Mouse (Mus musculus): ENCODE results near the gene Ghrhr. TPM values are rescaled to one million over a fixed set of nuclear protein-coding genes. Genes with fewer than 3 reads are reported as not detected.

The Ghrhr gene
- polyA plus RNA-seq, 1 experiment from 2014 or later, result not detected

- H3K4me2 ChIP-seq (replicated peaks), result no peak overlapping the region
- peak; percentile 85 for ATAC-seq (ENCODE audit: low FRiP score)
- H3K27ac ChIP-seq, result peak overlapping the region; percentile 83
These were observed 58.3 kb downstream of the Ghrhr start for GRCm38 (mm10) chr6:55434360-55434759.

DNA sequence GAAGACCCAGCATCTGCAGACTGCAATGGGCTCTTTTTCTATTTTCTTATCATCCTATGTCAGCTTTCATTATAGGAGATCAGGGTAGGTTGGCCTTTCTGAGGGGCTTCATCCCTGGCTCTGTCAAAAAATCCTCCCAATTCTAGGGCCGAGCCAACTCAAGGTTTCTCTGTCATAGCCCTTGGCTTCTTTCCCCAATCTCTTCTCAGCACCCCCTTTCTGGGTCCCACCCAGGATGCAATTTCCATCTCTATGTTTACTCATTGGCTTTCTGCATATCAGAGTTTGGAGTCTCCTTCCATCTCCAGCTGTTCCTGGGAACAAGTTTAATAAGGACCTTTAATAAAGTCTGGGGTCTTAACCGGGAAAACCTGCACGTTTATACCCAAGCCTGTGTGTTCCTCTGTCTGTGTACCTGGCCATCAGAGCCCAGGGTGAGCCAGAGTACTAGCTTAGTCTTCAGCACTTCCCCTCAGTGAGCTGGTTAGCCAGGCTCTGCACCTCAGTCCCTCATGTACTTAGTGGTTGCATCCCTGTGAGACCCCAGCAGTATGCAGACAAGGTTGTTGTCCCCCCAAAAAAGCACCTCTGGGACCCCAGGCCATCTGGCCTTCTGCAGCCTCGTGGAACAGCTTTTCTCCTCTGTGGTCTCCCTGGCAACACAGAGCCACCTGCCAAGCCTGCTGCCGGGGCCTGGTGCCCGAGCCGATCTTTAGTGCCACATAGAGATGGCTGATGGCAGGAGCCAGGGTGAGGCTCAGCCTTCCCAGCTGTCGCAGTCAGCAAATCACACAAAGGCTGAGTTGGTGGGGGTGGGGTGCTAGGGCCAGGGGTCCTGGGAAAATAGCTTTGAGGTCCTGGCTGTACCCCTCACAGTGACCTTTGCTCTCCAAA, 59.4 kb downstream of the Ghrhr start:
- ATAC-seq (ENCODE audit: low FRiP score), result peak; percentile 79
- peak overlapping the region; percentile 83 for H3K27ac ChIP-seq
- H3K9ac ChIP-seq, result no peak overlapping the region
- no peaks in the 10 kb centered on the region for H3K27me3 ChIP-seq
- 35% methylated on average over 8 of the region's 8 CpGs for WGBS
- no peak overlapping the region for H3K4me3 ChIP-seq
- peaks cover 27% of the 10 kb centered on the region for H3K4me1 ChIP-seq
- no peaks in the 10 kb centered on the region for H3K36me3 ChIP-seq
- H3K9me3 ChIP-seq (replicated peaks), result no peaks in the 10 kb centered on the region
- no peak overlapping the region for H3K4me2 ChIP-seq (replicated peaks)

More at GRCm38 (mm10) chr6:55434360-55434759, 58.3 kb downstream of the Ghrhr start:
- H3K9me3 ChIP-seq (replicated peaks), result no peaks in the 10 kb centered on the region
- H3K4me3 ChIP-seq, result no peak overlapping the region
- H3K9ac ChIP-seq, result no peak overlapping the region
- H3K36me3 ChIP-seq, result no peaks in the 10 kb centered on the region
- WGBS, result 10% methylated on average over 3 of the region's 3 CpGs
- H3K27me3 ChIP-seq, result no peaks in the 10 kb centered on the region
- peaks cover 27% of the 10 kb centered on the region for H3K4me1 ChIP-seq

DNA sequence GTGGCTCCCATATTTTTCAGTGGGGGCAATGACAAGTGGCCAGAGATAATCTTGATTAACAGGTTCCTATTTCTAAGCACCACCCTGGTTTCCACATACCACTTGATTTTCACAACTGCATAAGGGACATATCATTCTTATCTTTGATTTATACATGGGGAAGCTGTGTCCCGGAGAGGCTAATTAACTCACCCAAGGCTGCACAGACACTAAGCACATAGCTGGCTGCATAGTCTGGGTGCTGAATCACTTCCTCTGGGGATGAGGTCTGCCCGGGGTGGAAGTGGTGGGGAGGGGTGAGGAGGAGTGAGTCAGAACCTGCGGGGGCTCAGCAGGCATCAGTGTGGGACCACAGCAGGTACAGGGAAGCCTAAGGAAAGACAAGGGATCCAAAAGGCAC, 61.8 kb downstream of the Ghrhr start:
- Histone ChIP-seq H3K4me3 (no peak overlapping the region), H3K9me3 (replicated peaks) (no peaks in the 10 kb centered on the region), H3K27me3 (no peaks in the 10 kb centered on the region), H3K4me2 (replicated peaks) (no peak overlapping the region), H3K4me1 (peaks cover 27% of the 10 kb centered on the region), H3K27ac (no peak overlapping the region), H3K9ac (no peak overlapping the region), H3K36me3 (no peaks in the 10 kb centered on the region)
- ATAC-seq (ENCODE audit: low FRiP score), result no peak
- 58% methylated on average over 3 of the region's 3 CpGs for WGBS

Other genes with a start within 250 kb of the Ghrhr start
- gene Crhr2, start 243.3 kb upstream of the Ghrhr start, polyA plus RNA-seq (2016; fragmentation: Nextera tagmentation; extraction: Ambion mirVana), result 0.40 and 0.50 TPM in 2 replicates
- gene Inmt, start 201.3 kb upstream of the Ghrhr start, polyA plus RNA-seq (2016; fragmentation: Nextera tagmentation; extraction: Ambion mirVana), result 0.29 TPM in 1 of 2 replicates, not detected in the other
- 11.2 and 13.9 TPM in 2 replicates for gene Mindy4, start 172.9 kb upstream of the Ghrhr start, polyA plus RNA-seq (2016; fragmentation: Nextera tagmentation; extraction: Ambion mirVana)
- gene Aqp1, start 39.9 kb upstream of the Ghrhr start, polyA plus RNA-seq (2016; fragmentation: Nextera tagmentation; extraction: Ambion mirVana), result 11.9 and 12.7 TPM in 2 replicates
- gene Adcyap1r1, start 75.7 kb downstream of the Ghrhr start, polyA plus RNA-seq (2016; fragmentation: Nextera tagmentation; extraction: Ambion mirVana), result 36.6 and 44.5 TPM in 2 replicates